Mouse (Mus musculus) gastrocnemius, postnatal 36 days (tissue): Measurements from ENCODE around the gene Iqcn. TPM values are rescaled to one million over a fixed set of nuclear protein-coding genes. Genes with fewer than 3 reads are reported as not detected.

Experiments
- DNase-seq, 2 experiments: peaks; one replicate each; pipeline ENCODE4 v3.0.0; 2022
- intact Hi-C: fragments of 180-260 bp; cut with DNase I; formaldehyde crosslinking; loops from one replicate; pipeline ENCODE4 v1.15.1; 2025
- total RNA-seq, 2 experiments: library from RNA; stranded (reverse); gene quantifications; 2 replicates each; pipeline ENCODE4 v1.2.3; 2021

Iqcn gene
- total RNA-seq, 2 experiments from 2014 or later, result 0.05 TPM; not detected in 1

GRCm38 (mm10) chr8:70677451-70678080 is 25.7 kb upstream of the Iqcn start:
- no peak for DNase-seq
- intact Hi-C loops, result no loop called here

GRCm38 (mm10) chr8:70678679-70679078 is 24.6 kb upstream of the Iqcn start:
- no peak for DNase-seq
- intact Hi-C loops, result no loop called here

GRCm38 (mm10) chr8:70679404-70679803 is 23.9 kb upstream of the Iqcn start:
- DNase-seq, result no peak

GRCm38 (mm10) chr8:70680039-70680438 is 23.2 kb upstream of the Iqcn start:
- DNase-seq, result peak in 1 of 2 experiments; percentile 39
- intact Hi-C loops, result no loop called here

More at GRCm38 (mm10) chr8:70679404-70679803, 23.9 kb upstream of the Iqcn start:
- intact Hi-C loops, result no loop called here

- DNase-seq, result no peak
- intact Hi-C loops, result no loop called here
Measured at GRCm38 (mm10) chr8:70681410-70681809, 21.8 kb upstream of the Iqcn start.

GRCm38 (mm10) chr8:70682193-70682592 is 21.1 kb upstream of the Iqcn start:
- DNase-seq, result peak; percentile 75 to 82
- intact Hi-C loops, result no loop called here

- DNase-seq, result no peak
- intact Hi-C loops, result no loop called here
Measured at GRCm38 (mm10) chr8:70682692-70683091, 20.6 kb upstream of the Iqcn start.

GRCm38 (mm10) chr8:70684291-70684690 is 19.0 kb upstream of the Iqcn start:
- intact Hi-C loops, result no loop called here
- no peak for DNase-seq

- peak in 1 of 2 experiments; percentile 74 for DNase-seq
- intact Hi-C loops, result no loop called here
Measured at GRCm38 (mm10) chr8:70687576-70687975, 15.7 kb upstream of the Iqcn start.

- intact Hi-C loops, result no loop called here
- DNase-seq, result no peak
Measured at GRCm38 (mm10) chr8:70688136-70688535, 15.1 kb upstream of the Iqcn start.

GRCm38 (mm10) chr8:70689892-70690390 is 13.3 kb upstream of the Iqcn start:
- no peak for DNase-seq

GRCm38 (mm10) chr8:70691230-70691629 is 12.0 kb upstream of the Iqcn start:
- DNase-seq, result no peak
- intact Hi-C loops, result no loop called here

More at GRCm38 (mm10) chr8:70689892-70690390, 13.3 kb upstream of the Iqcn start:
- intact Hi-C loops, result no loop called here

- intact Hi-C loops, result no loop called here
- DNase-seq, result no peak
Measured at GRCm38 (mm10) chr8:70691727-70692231, 11.5 kb upstream of the Iqcn start.

- intact Hi-C loops, result no loop called here
- no peak for DNase-seq
Measured at GRCm38 (mm10) chr8:70693636-70694035, 9.6 kb upstream of the Iqcn start.

- intact Hi-C loops, result no loop called here
Measured at GRCm38 (mm10) chr8:70695318-70696018, 7.8 kb upstream of the Iqcn start.

GRCm38 (mm10) chr8:70696019-70696885 is 7.0 kb upstream of the Iqcn start:
- intact Hi-C loops, result no loop called here
- peak in 1 of 2 experiments; percentile 70 for DNase-seq

More at GRCm38 (mm10) chr8:70695318-70696018, 7.8 kb upstream of the Iqcn start:
- DNase-seq, result peak in 1 of 2 experiments; percentile 30

GRCm38 (mm10) chr8:70696946-70697345 is 6.3 kb upstream of the Iqcn start:
- no peak for DNase-seq
- intact Hi-C loops, result no loop called here

GRCm38 (mm10) chr8:70697366-70698250 is 5.6 kb upstream of the Iqcn start:
- DNase-seq, result no peak
- intact Hi-C loops, result no loop called here

GRCm38 (mm10) chr8:70698310-70699109 is 4.7 kb upstream of the Iqcn start, which contains the start of gene Jund:
Gene Jund (plus strand): TSS chr8:70698949.
- intact Hi-C loops, result no loop called here
- peak; percentile 98 to 99 for DNase-seq
